Mouse (Mus musculus): Measurements from ENCODE around the gene Vmn1r151.
"Not testable (repeated sequence)": the region's sequence is repeated elsewhere in the genome, so short reads cannot be mapped to it uniquely, and the experiment has no call there.

Vmn1r151 gene

DNA sequence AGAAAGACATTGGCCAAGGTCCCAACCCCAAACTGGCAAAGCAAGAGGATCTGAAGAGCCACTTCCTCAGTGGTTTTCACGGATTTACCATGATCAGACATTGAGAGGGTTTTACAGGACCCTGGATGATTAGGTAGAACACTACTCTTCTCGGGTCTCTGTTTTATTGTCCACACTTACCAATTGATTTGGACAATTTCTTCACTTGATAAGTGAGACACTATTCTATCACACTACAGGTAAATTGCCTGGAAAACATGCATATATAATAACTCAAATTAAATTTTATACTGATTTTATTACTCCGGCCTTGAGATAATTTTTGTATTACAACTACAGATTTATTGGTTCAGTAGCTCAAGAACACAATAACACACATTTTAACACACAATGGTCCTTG lies at the start of gene Vmn1r151:
TSS of gene Vmn1r151 (minus strand) at position 101 of the 400 bp plus-strand sequence.
- not testable (repeated sequence) for DNase-seq

DNA sequence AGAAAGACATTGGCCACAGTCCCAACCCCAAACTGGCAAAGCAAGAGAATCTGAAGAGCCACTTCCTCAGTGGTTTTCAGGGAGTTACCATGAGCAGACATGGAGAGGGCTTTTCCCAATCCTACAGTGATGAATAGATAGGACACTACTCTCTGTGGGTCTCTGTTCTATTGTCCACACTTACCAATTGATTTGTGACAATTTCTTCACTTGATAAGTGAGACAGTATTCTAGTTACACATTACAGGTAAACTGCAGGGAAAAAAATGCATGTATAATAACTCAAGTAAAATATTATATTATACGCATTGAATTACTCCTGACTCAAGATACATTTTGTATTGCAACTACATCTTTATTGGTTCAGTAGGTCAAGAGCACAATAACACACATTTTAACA lies 35.3 kb upstream of the Vmn1r151 start, which contains the start of gene Gm8677:
TSS of gene Gm8677 (minus strand) at position 101 of the 400 bp plus-strand sequence.
- not testable (repeated sequence) for DNase-seq

DNA sequence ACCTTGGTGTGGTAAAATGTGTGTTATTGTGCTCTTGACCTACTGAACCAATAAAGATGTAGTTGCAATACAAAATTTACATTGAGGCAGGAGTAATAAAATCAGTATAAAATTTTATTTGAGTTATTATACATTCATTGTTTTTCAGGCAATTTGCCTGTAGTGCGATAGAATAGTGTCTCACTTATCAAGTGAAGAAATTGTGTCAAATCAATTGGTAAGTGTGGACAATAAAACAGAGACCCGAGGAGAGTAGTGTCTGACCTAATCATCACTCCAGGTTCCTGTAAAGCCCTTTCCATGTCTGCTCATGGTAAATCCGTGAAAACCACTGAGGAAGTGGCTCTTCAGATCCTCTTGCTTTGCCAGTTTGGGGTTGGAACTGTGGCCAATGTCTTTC lies 23.2 kb upstream of the Vmn1r151 start, which contains the start of gene Vmn1r152:
TSS of gene Vmn1r152 (plus strand) at position 301 of the 400 bp plus-strand sequence.
- DNase-seq: not testable (repeated sequence)

DNA sequence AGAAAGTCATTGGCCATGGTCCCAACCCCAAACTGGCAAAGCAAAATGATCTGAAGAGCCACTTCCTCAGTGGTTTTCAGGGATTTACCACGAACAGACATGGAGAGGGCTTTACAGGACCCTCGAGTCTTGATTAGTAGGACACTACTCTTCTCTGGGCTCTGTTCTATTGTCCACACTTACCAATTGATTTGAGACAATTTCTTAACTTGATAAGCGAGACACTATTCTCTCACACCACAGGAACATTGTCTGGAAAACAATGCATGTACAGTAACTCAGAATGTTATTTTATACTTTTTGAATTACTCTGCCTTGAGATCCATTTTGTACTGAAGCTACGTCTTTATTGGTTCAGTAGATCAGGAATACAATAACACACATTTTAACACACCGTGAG lies 35.5 kb downstream of the Vmn1r151 start, which contains the start of gene Gm10665:
TSS of gene Gm10665 (minus strand) at position 101 of the 400 bp plus-strand sequence.
- DNase-seq: not testable (repeated sequence)
